Mouse (Mus musculus): ENCODE data around the gene Adgrb2. TPM values are rescaled to one million over a fixed set of nuclear protein-coding genes. Genes with fewer than 3 reads are reported as not detected.

Adgrb2 gene
- polyA plus RNA-seq, 1 experiment from 2014 or later: 2.8 TPM

- no peak for ATAC-seq (ENCODE audit: insufficient read depth, low FRiP score, low TSS enrichment)
- no peak for DNase-seq (ENCODE audit: low spot score)
- no peak overlapping the region for H3K4me3 ChIP-seq (ENCODE audit: low read depth, low read length)
- no peaks in the 10 kb centered on the region for H3K36me3 ChIP-seq (ENCODE audit: control insufficient read depth, insufficient read depth, low read length)
- no peaks in the 10 kb centered on the region for H3K4me1 ChIP-seq (ENCODE audit: control insufficient read depth, insufficient read depth, low read length)
- no peak overlapping the region for H3K27ac ChIP-seq (ENCODE audit: low read depth, low read length)
- 82% methylated on average over 16 of the region's 16 CpGs for WGBS
- H3K27me3 ChIP-seq (ENCODE audit: control insufficient read depth, insufficient read depth, low read length): no peaks in the 10 kb centered on the region
- H3K9me3 ChIP-seq (ENCODE audit: control insufficient read depth, low read length): no peaks in the 10 kb centered on the region
- H3K9ac ChIP-seq (ENCODE audit: low read length): no peak overlapping the region
- no peak overlapping the region for H3K4me2 ChIP-seq (ENCODE audit: low read depth)
These were observed 9.4 kb downstream of the Adgrb2 start for GRCm38 (mm10) chr4:129993944-129994695.

DNA sequence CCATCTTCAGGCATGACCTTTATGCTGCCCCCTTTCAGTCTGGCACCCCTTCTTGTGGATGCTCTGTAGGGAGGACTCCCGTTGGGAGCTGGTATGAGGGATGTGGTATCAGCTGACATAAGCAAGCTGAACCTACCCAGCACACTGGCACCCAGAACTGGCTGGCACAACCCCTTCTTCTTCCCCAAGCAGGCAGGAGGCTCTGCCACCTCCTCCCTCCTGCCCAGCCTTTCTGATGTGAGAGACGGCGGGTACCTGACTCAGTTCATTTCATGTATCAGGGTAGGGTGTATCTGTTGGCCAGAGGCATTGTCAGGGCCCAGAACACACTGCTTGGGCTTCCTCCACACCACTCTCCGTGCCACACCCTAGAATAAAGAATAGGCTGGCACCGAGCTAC is 10.1 kb downstream of the Adgrb2 start:
- Histone ChIP-seq H3K4me1 (ENCODE audit: control insufficient read depth, insufficient read depth, low read length) (no peaks in the 10 kb centered on the region), H3K4me2 (ENCODE audit: low read depth) (no peak overlapping the region), H3K9me3 (ENCODE audit: control insufficient read depth, low read length) (no peaks in the 10 kb centered on the region), H3K27me3 (ENCODE audit: control insufficient read depth, insufficient read depth, low read length) (no peaks in the 10 kb centered on the region), H3K9ac (ENCODE audit: low read length) (no peak overlapping the region), H3K4me3 (ENCODE audit: low read depth, low read length) (no peak overlapping the region), H3K27ac (ENCODE audit: low read depth, low read length) (no peak overlapping the region), H3K36me3 (ENCODE audit: control insufficient read depth, insufficient read depth, low read length) (no peaks in the 10 kb centered on the region)
- WGBS: 89% methylated on average over 5 of the region's 5 CpGs
- ATAC-seq (ENCODE audit: insufficient read depth, low FRiP score, low TSS enrichment) (no peak), DNase-seq (ENCODE audit: low spot score) (no peak)

DNA sequence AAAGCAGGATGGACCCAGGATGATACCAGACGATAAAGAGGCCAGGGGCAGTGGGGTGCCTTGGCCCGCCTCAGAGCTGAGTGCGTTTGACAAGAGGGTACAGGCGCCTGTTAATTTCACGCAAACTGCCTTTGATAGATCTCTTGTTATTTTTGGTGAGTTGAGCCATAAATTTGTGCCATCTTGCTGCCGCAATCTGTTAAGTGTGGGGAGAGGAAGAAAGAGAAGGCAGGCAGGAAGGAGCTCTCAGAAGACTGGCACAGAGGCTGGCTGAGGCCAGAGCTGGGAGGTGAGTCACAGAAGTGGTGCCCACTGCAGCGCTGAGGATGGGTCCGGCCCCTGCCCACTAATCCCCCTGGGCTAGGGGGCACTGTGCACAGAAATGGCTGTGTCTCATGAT is 10.6 kb downstream of the Adgrb2 start:
- Histone ChIP-seq H3K9ac (ENCODE audit: low read length) (no peak overlapping the region), H3K27me3 (ENCODE audit: control insufficient read depth, insufficient read depth, low read length) (no peaks in the 10 kb centered on the region), H3K9me3 (ENCODE audit: control insufficient read depth, low read length) (no peaks in the 10 kb centered on the region), H3K4me2 (ENCODE audit: low read depth) (no peak overlapping the region), H3K4me1 (ENCODE audit: control insufficient read depth, insufficient read depth, low read length) (no peaks in the 10 kb centered on the region), H3K36me3 (ENCODE audit: control insufficient read depth, insufficient read depth, low read length) (no peaks in the 10 kb centered on the region), H3K27ac (ENCODE audit: low read depth, low read length) (no peak overlapping the region), H3K4me3 (ENCODE audit: low read depth, low read length) (no peak overlapping the region)
- WGBS: 87% methylated on average over 8 of the region's 8 CpGs
- no peak for DNase-seq (ENCODE audit: low spot score)
- no peak for ATAC-seq (ENCODE audit: insufficient read depth, low FRiP score, low TSS enrichment)

- Histone ChIP-seq H3K27ac (ENCODE audit: low read depth, low read length) (no peak overlapping the region), H3K4me3 (ENCODE audit: low read depth, low read length) (no peak overlapping the region), H3K4me1 (ENCODE audit: control insufficient read depth, insufficient read depth, low read length) (no peaks in the 10 kb centered on the region), H3K9me3 (ENCODE audit: control insufficient read depth, low read length) (no peaks in the 10 kb centered on the region), H3K4me2 (ENCODE audit: low read depth) (no peak overlapping the region), H3K27me3 (ENCODE audit: control insufficient read depth, insufficient read depth, low read length) (no peaks in the 10 kb centered on the region), H3K36me3 (ENCODE audit: control insufficient read depth, insufficient read depth, low read length) (no peaks in the 10 kb centered on the region), H3K9ac (ENCODE audit: low read length) (no peak overlapping the region)
- WGBS: 69% methylated on average over 4 of the region's 4 CpGs
- DNase-seq (ENCODE audit: low spot score): no peak
- ATAC-seq (ENCODE audit: insufficient read depth, low FRiP score, low TSS enrichment): no peak
These were observed 11.3 kb downstream of the Adgrb2 start for GRCm38 (mm10) chr4:129996015-129996414.

DNA sequence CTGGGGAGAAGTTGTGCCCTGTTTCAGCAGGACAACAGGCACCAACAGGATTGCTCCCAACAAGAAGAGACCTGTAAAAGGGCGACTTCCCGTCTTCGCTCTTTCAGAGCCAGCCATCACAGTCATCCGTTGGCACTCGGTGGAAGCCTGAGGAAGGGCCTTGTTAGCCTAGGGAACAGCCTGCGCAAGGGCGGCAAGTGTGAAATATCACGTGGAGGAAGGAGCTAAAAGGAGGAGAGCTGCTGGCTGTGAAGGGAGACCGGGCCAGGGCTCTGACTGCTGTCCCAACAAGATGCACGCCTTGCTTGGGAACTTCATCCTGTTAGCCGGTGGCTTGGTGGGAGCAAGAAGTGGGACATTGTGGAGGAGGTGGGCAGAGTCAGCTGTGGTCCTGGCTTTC is 13.5 kb downstream of the Adgrb2 start:
- Histone ChIP-seq H3K4me2 (ENCODE audit: low read depth) (no peak overlapping the region), H3K9me3 (ENCODE audit: control insufficient read depth, low read length) (no peaks in the 10 kb centered on the region), H3K27ac (ENCODE audit: low read depth, low read length) (no peak overlapping the region), H3K4me3 (ENCODE audit: low read depth, low read length) (no peak overlapping the region), H3K27me3 (ENCODE audit: control insufficient read depth, insufficient read depth, low read length) (no peaks in the 10 kb centered on the region), H3K9ac (ENCODE audit: low read length) (no peak overlapping the region), H3K4me1 (ENCODE audit: control insufficient read depth, insufficient read depth, low read length) (no peaks in the 10 kb centered on the region), H3K36me3 (ENCODE audit: control insufficient read depth, insufficient read depth, low read length) (no peaks in the 10 kb centered on the region)
- DNase-seq (ENCODE audit: low spot score): no peak
- no peak for ATAC-seq (ENCODE audit: insufficient read depth, low FRiP score, low TSS enrichment)
- WGBS: 57% methylated on average over 11 of the region's 11 CpGs

DNA sequence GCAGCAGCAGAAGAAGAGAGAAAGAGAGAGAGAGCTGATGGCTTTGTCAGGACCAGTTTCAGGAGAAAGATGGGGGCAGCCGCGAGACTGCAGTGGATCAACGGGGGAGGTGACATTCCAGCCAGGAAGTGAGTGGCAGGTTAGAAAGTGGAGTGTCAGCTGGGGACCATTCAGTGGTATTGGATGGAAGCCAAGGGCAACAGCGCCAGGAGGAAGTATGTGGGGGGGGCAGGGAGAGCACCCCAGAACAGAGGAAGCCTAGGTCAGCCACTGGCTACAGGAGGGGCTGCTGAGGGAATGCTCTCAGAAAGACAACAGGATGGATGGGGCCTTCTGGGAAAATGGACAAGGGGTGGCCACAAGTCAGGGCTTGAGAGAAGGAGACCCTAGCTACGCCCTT is 17.0 kb downstream of the Adgrb2 start:
- no peak for ATAC-seq (ENCODE audit: insufficient read depth, low FRiP score, low TSS enrichment)
- Histone ChIP-seq H3K4me2 (ENCODE audit: low read depth) (no peak overlapping the region), H3K27ac (ENCODE audit: low read depth, low read length) (no peak overlapping the region), H3K4me1 (ENCODE audit: control insufficient read depth, insufficient read depth, low read length) (no peaks in the 10 kb centered on the region), H3K36me3 (ENCODE audit: control insufficient read depth, insufficient read depth, low read length) (no peaks in the 10 kb centered on the region), H3K9me3 (ENCODE audit: control insufficient read depth, low read length) (no peaks in the 10 kb centered on the region), H3K27me3 (ENCODE audit: control insufficient read depth, insufficient read depth, low read length) (0 out of 2 replicates have a peak, but pooled peaks cover 5% of the 10 kb centered on the region), H3K4me3 (ENCODE audit: low read depth, low read length) (no peak overlapping the region), H3K9ac (ENCODE audit: low read length) (no peak overlapping the region)
- DNase-seq (ENCODE audit: low spot score): no peak
- 59% methylated on average over 5 of the region's 5 CpGs for WGBS

DNA sequence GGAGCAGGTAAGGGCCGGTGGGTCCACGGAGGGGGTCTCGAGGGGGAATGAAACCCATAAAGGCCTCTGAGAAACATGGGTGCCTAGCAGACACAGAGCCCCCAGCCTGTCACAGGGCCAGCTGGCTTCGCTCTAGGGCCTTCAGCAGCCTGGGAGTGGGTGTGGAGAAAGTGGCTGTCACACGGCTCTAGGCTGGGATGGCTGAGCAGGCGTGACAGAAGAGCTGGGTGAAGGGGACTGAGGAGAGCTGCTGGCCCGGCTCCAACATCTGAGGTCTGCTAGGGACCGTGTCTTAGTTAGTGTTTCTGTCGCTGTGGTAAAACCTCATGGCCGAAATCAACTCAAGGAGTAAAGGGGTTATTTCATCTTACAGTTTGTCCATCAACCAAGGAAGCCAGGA is 17.5 kb downstream of the Adgrb2 start:
- DNase-seq (ENCODE audit: low spot score): no peak
- H3K36me3 ChIP-seq (ENCODE audit: control insufficient read depth, insufficient read depth, low read length): no peaks in the 10 kb centered on the region
- 0 out of 2 replicates have a peak, but pooled peaks cover 5% of the 10 kb centered on the region for H3K27me3 ChIP-seq (ENCODE audit: control insufficient read depth, insufficient read depth, low read length)
- no peaks in the 10 kb centered on the region for H3K9me3 ChIP-seq (ENCODE audit: control insufficient read depth, low read length)
- no peak overlapping the region for H3K27ac ChIP-seq (ENCODE audit: low read depth, low read length)
- H3K4me2 ChIP-seq (ENCODE audit: low read depth): no peak overlapping the region
- no peak overlapping the region for H3K4me3 ChIP-seq (ENCODE audit: low read depth, low read length)
- WGBS: 84% methylated on average over 10 of the region's 10 CpGs
- H3K4me1 ChIP-seq (ENCODE audit: control insufficient read depth, insufficient read depth, low read length): no peaks in the 10 kb centered on the region
- no peak overlapping the region for H3K9ac ChIP-seq (ENCODE audit: low read length)
- no peak for ATAC-seq (ENCODE audit: insufficient read depth, low FRiP score, low TSS enrichment)

GRCm38 (mm10) chr4:130005593-130005992 is 20.9 kb downstream of the Adgrb2 start:
- DNase-seq (ENCODE audit: low spot score): no peak
- Histone ChIP-seq H3K4me3 (ENCODE audit: low read depth, low read length) (no peak overlapping the region), H3K27me3 (ENCODE audit: control insufficient read depth, insufficient read depth, low read length) (peaks cover 10% of the 10 kb centered on the region; the same call in 1 of the 2 replicates), H3K36me3 (ENCODE audit: control insufficient read depth, insufficient read depth, low read length) (no peaks in the 10 kb centered on the region), H3K27ac (ENCODE audit: low read depth, low read length) (no peak overlapping the region), H3K4me2 (ENCODE audit: low read depth) (no peak overlapping the region), H3K4me1 (ENCODE audit: control insufficient read depth, insufficient read depth, low read length) (no peaks in the 10 kb centered on the region), H3K9me3 (ENCODE audit: control insufficient read depth, low read length) (no peaks in the 10 kb centered on the region), H3K9ac (ENCODE audit: low read length) (no peak overlapping the region)
- WGBS: 56% methylated on average over 9 of the region's 9 CpGs
- ATAC-seq (ENCODE audit: insufficient read depth, low FRiP score, low TSS enrichment): no peak

GRCm38 (mm10) chr4:130006533-130006932 is 21.9 kb downstream of the Adgrb2 start:
- Histone ChIP-seq H3K4me1 (ENCODE audit: control insufficient read depth, insufficient read depth, low read length) (no peaks in the 10 kb centered on the region), H3K4me3 (ENCODE audit: low read depth, low read length) (peak overlapping the region; percentile 20), H3K36me3 (ENCODE audit: control insufficient read depth, insufficient read depth, low read length) (no peaks in the 10 kb centered on the region), H3K4me2 (ENCODE audit: low read depth) (peak overlapping the region; percentile 43), H3K9ac (ENCODE audit: low read length) (peak overlapping the region; percentile 39), H3K27me3 (ENCODE audit: control insufficient read depth, insufficient read depth, low read length) (peaks cover 10% of the 10 kb centered on the region; the same call in 1 of the 2 replicates), H3K27ac (ENCODE audit: low read depth, low read length) (no peak overlapping the region), H3K9me3 (ENCODE audit: control insufficient read depth, low read length) (no peaks in the 10 kb centered on the region)
- no peak for DNase-seq (ENCODE audit: low spot score)
- no peak for ATAC-seq (ENCODE audit: insufficient read depth, low FRiP score, low TSS enrichment)
- 13% methylated on average over 25 of the region's 25 CpGs for WGBS
